Mouse (Mus musculus) splenic B cell, adult 2 months (primary cell): ENCODE measurements around the gene Tldc2.

ENCODE experiments used
- DNase-seq: peaks from one replicate; pipeline ENCODE4 v3.0.0-alpha.2; 2011; ENCODE audit warnings: low read depth, low spot score
- H3K27me3 ChIP-seq: 2 replicates; pipeline ENCODE4 v1.6.1; 2012; ENCODE audit warnings: mild to moderate bottlenecking, low read length, moderate library complexity, mixed read lengths; ENCODE audit not compliant: control insufficient read depth, poor library complexity, insufficient read depth, severe bottlenecking
- H3K36me3 ChIP-seq: 2 replicates; pipeline ENCODE4 v1.6.1; 2012; ENCODE audit warnings: mild to moderate bottlenecking, low read length, moderate library complexity, mixed read lengths; ENCODE audit not compliant: control insufficient read depth, poor library complexity, insufficient read depth, severe bottlenecking

Gene Tldc2

GRCm38 (mm10) chr2:157135014-157135413 is 48.2 kb downstream of the Tldc2 start, which contains the start of gene Samhd1:
Gene Samhd1, minus strand, starts transcription at chr2:157135265.
- DNase-seq = peak; percentile 97

GRCm38 (mm10) chr2:157135529-157136120 is 48.8 kb downstream of the Tldc2 start:
- no peaks in the 10 kb centered on the region for H3K27me3 ChIP-seq
- no peak for DNase-seq
- no peaks in the 10 kb centered on the region; the same call in 1 of the 2 replicates for H3K36me3 ChIP-seq

More at GRCm38 (mm10) chr2:157135014-157135413, 48.2 kb downstream of the Tldc2 start, which contains the start of gene Samhd1:
- Histone ChIP-seq H3K36me3 (no peaks in the 10 kb centered on the region; the same call in 1 of the 2 replicates), H3K27me3 (no peaks in the 10 kb centered on the region)

- no peaks in the 10 kb centered on the region for H3K27me3 ChIP-seq
- DNase-seq = no peak
- no peaks in the 10 kb centered on the region; the same call in 1 of the 2 replicates for H3K36me3 ChIP-seq
These were observed 49.3 kb downstream of the Tldc2 start for GRCm38 (mm10) chr2:157136176-157136575.

GRCm38 (mm10) chr2:157136646-157137045 is 49.8 kb downstream of the Tldc2 start:
- DNase-seq = no peak
- no peaks in the 10 kb centered on the region; the same call in 1 of the 2 replicates for H3K36me3 ChIP-seq
- H3K27me3 ChIP-seq = no peaks in the 10 kb centered on the region

GRCm38 (mm10) chr2:157137959-157138731 is 51.3 kb downstream of the Tldc2 start:
- peak; percentile 84 for DNase-seq
- Histone ChIP-seq H3K27me3 (no peaks in the 10 kb centered on the region), H3K36me3 (no peaks in the 10 kb centered on the region)

GRCm38 (mm10) chr2:157138808-157139207 is 52.0 kb downstream of the Tldc2 start:
- no peaks in the 10 kb centered on the region for H3K27me3 ChIP-seq
- no peaks in the 10 kb centered on the region for H3K36me3 ChIP-seq
- peak; percentile 52 for DNase-seq

GRCm38 (mm10) chr2:157139251-157139802 is 52.5 kb downstream of the Tldc2 start:
- no peak for DNase-seq

GRCm38 (mm10) chr2:157141962-157142361 is 55.1 kb downstream of the Tldc2 start:
- Histone ChIP-seq H3K36me3 (no peaks in the 10 kb centered on the region), H3K27me3 (no peaks in the 10 kb centered on the region)
- DNase-seq = no peak

More at GRCm38 (mm10) chr2:157139251-157139802, 52.5 kb downstream of the Tldc2 start:
- H3K36me3 ChIP-seq = no peaks in the 10 kb centered on the region
- H3K27me3 ChIP-seq = no peaks in the 10 kb centered on the region

GRCm38 (mm10) chr2:157144132-157144531 is 57.3 kb downstream of the Tldc2 start:
- DNase-seq = no peak
- H3K36me3 ChIP-seq = no peaks in the 10 kb centered on the region
- H3K27me3 ChIP-seq = no peaks in the 10 kb centered on the region

GRCm38 (mm10) chr2:157145173-157145572 is 58.3 kb downstream of the Tldc2 start:
- no peaks in the 10 kb centered on the region for H3K27me3 ChIP-seq
- DNase-seq = no peak
- no peaks in the 10 kb centered on the region for H3K36me3 ChIP-seq
